Mouse (Mus musculus) right cerebral cortex, adult 18-20 months (tissue): ENCODE data around the gene Tnfrsf1b.
"Not testable (repeated sequence)": the region's sequence is repeated elsewhere in the genome, so short reads cannot be mapped to it uniquely, and the experiment has no call there.

ENCODE experiments used
- DNase-seq: peaks from one replicate; pipeline ENCODE4 v3.0.0; 2022; ENCODE audit warnings: mixed read lengths

The Tnfrsf1b gene

DNA sequence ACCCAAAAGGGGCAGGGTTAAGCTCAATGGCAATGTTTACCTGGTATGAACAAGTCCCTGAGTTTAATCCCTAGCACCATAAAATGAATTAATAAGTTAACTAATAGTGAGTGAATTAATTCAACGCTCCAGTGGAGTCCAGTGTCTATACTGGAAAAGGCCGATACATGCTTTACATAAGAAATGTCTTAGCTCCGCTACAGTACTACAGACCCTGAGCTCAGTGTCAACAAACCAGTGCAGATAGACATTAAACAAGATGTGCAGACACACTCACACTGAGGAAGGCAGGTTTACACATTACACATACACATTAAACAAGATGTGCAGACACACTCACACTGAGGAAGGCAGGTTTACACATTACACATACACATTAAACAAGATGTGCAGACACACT lies 81.1 kb downstream of the Tnfrsf1b start:
- DNase-seq: not testable (repeated sequence)

DNA sequence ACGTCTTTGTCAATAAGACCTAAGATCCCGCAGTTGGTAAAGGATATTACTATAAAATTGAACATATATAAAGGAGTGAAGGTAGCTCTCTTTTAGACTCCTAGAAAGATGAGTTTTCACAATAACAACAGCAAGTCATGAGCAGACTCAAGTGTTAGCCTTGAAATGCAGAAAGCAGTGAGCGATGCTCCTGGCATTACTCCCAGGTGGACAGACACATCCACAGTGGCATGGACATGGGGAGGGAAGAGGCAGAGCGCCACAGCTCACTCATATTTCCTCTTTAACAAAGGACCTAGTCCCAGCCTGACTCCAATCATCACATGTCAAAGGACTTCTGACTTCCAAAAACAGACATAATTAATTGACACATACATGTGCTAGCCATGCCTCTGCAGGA lies 82.6 kb downstream of the Tnfrsf1b start:
- DNase-seq: no peak
